Mouse (Mus musculus) megakaryocyte, embryonic 14.5 days (primary cell): Measurements from ENCODE around the gene Pemt.

Source experiments
- FLI1 ChIP-seq: IDR thresholded peaks from 2 replicates; pipeline ENCODE4 v1.6.1; 2012; ENCODE audit warnings: low read length, inconsistent platforms, mixed read lengths
- GATA1 ChIP-seq: IDR thresholded peaks from 3 replicates; pipeline ENCODE4 v1.6.1; 2012; ENCODE audit warnings: mixed read lengths, low read length, inconsistent platforms, borderline replicate concordance

DNA sequence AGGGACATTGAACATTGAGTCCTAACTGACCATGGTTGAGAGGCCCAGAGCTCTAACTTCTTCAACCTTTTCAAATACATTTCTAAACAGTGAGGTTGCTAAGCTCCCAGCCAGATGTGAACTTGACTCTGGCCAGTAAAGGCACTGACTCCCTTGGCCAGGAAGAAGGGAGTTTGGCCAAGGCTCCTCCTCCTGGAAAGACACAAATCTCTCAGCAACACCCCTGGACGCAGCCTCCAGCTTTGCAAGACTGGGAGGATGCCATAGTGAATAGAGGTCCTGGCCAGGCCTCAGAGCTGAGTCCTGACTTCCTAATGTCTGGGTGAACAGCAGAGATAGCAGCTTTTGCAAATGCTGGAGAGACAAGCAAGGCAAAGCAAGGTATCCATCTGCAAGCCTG is 40.4 kb upstream of the Pemt start:
- TF ChIP-seq GATA1 (no peak), FLI1 (no peak)
